ENCODE assay signal across 9 mouse cellular contexts in genomic region chr16:87001135-87001534, GRCm38 (mm10).
A peak's percentile ranks its signal among the peaks of the same experiment; 100 is the strongest.
DNase-seq lines count a peak whose midpoint lies in the region; ATAC-seq and TF ChIP-seq lines count a peak whose summit lies in the region.
"Had no signal": no experiment of that assay in that cellular context is flagged by ENCODE, and none has a peak within 500 bp of the region (broad histone marks: within the 10 kb centered on the region; RNA-seq: fewer than 3 reads in every experiment).

No protein-coding gene starts in this region.

- TF ChIP-seq CTCF in hindbrain, postnatal 0 days (IDR thresholded peaks at IDR 0.05; ENCODE audit: low read depth), result no peak
- no peak for TF ChIP-seq CTCF in midbrain, postnatal 0 days (IDR thresholded peaks at IDR 0.05)

- H3K4me2 ChIP-seq in lung, embryonic 16.5 days (ENCODE audit: low read depth, low read length), result no peak overlapping the region
- H3K4me2 ChIP-seq in hindbrain, postnatal 0 days (ENCODE audit: low read depth, low read length), result no peak overlapping the region
- no peak overlapping the region for H3K4me2 ChIP-seq in midbrain, postnatal 0 days (ENCODE audit: low read depth, low read length, poor library complexity, severe bottlenecking)

- WGBS in lung, embryonic 16.5 days, result 47% methylated on average over 3 of the region's 3 CpGs
- WGBS in hindbrain, postnatal 0 days, result 22% methylated on average over 3 of the region's 3 CpGs
- 9% methylated on average over 3 of the region's 3 CpGs for WGBS in midbrain, postnatal 0 days

- no peaks in the 10 kb centered on the region for H3K27me3 ChIP-seq in lung, embryonic 16.5 days (ENCODE audit: control insufficient read depth, insufficient read depth, low read depth, low read length)
- H3K27me3 ChIP-seq in hindbrain, postnatal 0 days (ENCODE audit: insufficient read depth, low read length), result no peaks in the 10 kb centered on the region
- H3K27me3 ChIP-seq in midbrain, postnatal 0 days (ENCODE audit: insufficient read depth, low read length), result no peaks in the 10 kb centered on the region

- ATAC-seq in lung, embryonic 16.5 days (ENCODE audit: low read depth), result peak; percentile 79
- ATAC-seq in hindbrain, postnatal 0 days, result peak; percentile 91
- peak; percentile 80; the same call in 1 of the 2 replicates for ATAC-seq in midbrain, postnatal 0 days (ENCODE audit: low FRiP score)

- H3K4me1 ChIP-seq in lung, embryonic 16.5 days (replicated peaks; ENCODE audit: control insufficient read depth, insufficient read depth, low read length), result no peaks in the 10 kb centered on the region; the same call in none of the 2 replicates
- no peaks in the 10 kb centered on the region for H3K4me1 ChIP-seq in hindbrain, postnatal 0 days (ENCODE audit: insufficient read depth, low read length)
- no peaks in the 10 kb centered on the region for H3K4me1 ChIP-seq in midbrain, postnatal 0 days (ENCODE audit: insufficient read depth, low read length)

- no peak overlapping the region for H3K9ac ChIP-seq in lung, embryonic 16.5 days (ENCODE audit: low read length)
- no peak overlapping the region for H3K9ac ChIP-seq in hindbrain, postnatal 0 days (replicated peaks; ENCODE audit: low read length)
- no peak overlapping the region for H3K9ac ChIP-seq in midbrain, postnatal 0 days (replicated peaks; ENCODE audit: low read length, poor library complexity, severe bottlenecking)

- H3K9me3 ChIP-seq in lung, embryonic 16.5 days (ENCODE audit: control insufficient read depth, low read length), result no peaks in the 10 kb centered on the region
- H3K9me3 ChIP-seq in hindbrain, postnatal 0 days (ENCODE audit: low read length), result no peaks in the 10 kb centered on the region
- H3K9me3 ChIP-seq in midbrain, postnatal 0 days (ENCODE audit: low read length), result no peaks in the 10 kb centered on the region

- no peak overlapping the region for H3K27ac ChIP-seq in lung, embryonic 16.5 days (ENCODE audit: low read length)
- H3K27ac ChIP-seq in hindbrain, postnatal 0 days, result peak overlapping the region; percentile 3; the same call in 1 of the 2 replicates
- no peak overlapping the region for H3K27ac ChIP-seq in midbrain, postnatal 0 days (ENCODE audit: low read depth, low read length)

- DNase-seq in cerebellum, postnatal 10 days, result peak; percentile 27 to 36
- no peak for DNase-seq in cerebellum, adult 8-10 months
- DNase-seq in lung, postnatal 36 days, result no peak
- peak; percentile 51 for DNase-seq in hindbrain, postnatal 0 days (ENCODE audit: low spot score)
- DNase-seq in midbrain, postnatal 0 days (ENCODE audit: low spot score), result peak; percentile 66
- no peak for DNase-seq in adrenal gland, adult 18-20 months (ENCODE audit: low spot score in 2 of 2)
- DNase-seq in T-cell, adult 2 months (ENCODE audit: low spot score), result no peak
- DNase-seq: cerebellum, adult 9-11 months had no signal

- H3K4me3 ChIP-seq in lung, embryonic 16.5 days (ENCODE audit: low read length), result no peak overlapping the region
- no peak overlapping the region for H3K4me3 ChIP-seq in hindbrain, postnatal 0 days (ENCODE audit: low read length)
- H3K4me3 ChIP-seq in midbrain, postnatal 0 days (ENCODE audit: low read depth, low read length), result no peak overlapping the region

- H3K36me3 ChIP-seq in lung, embryonic 16.5 days (ENCODE audit: control insufficient read depth, insufficient read depth, low read length), result no peaks in the 10 kb centered on the region
- no peaks in the 10 kb centered on the region for H3K36me3 ChIP-seq in hindbrain, postnatal 0 days (ENCODE audit: insufficient read depth, low read length)
- no peaks in the 10 kb centered on the region for H3K36me3 ChIP-seq in midbrain, postnatal 0 days (ENCODE audit: insufficient read depth, low read length)

Comparison
In these comparisons a context has a peak if more than half of its experiments do, and no peak if none do; other contexts are left out.
1. DNase-seq: peak in cerebellum, postnatal 10 days (2 of 2), hindbrain, postnatal 0 days (single experiment) and midbrain, postnatal 0 days (single experiment); none in cerebellum, adult 8-10 months (single experiment), lung, postnatal 36 days (single experiment), adrenal gland, adult 18-20 months (0 of 2) and T-cell, adult 2 months (single experiment).
2. Peak in every context shown above with its lines, with median percentiles within 50 percentile points of each other: ATAC-seq.